Mouse (Mus musculus) heart, postnatal 0 days (tissue): ENCODE data around the gene Sipa1l3.

Source experiments
- CTCF ChIP-seq: IDR thresholded peaks from 2 replicates; pipeline ENCODE4 v1.5.1; 2016; ENCODE audit warnings: antibody characterized with exemption, control low read depth, low read depth
- EP300 ChIP-seq: IDR thresholded peaks from 2 replicates; pipeline ENCODE4 v1.6.1; 2016; ENCODE audit warnings: antibody characterized with exemption, low read depth

- TF ChIP-seq EP300: no peak
- no peak for TF ChIP-seq CTCF
Observed at GRCm38 (mm10) chr7:29303738-29304462, 214.5 kb downstream of the Sipa1l3 start, which contains the start of gene Dpf1.
